Comparison of ENCODE assay signal across 10 mouse cellular contexts in the genomic region with DNA sequence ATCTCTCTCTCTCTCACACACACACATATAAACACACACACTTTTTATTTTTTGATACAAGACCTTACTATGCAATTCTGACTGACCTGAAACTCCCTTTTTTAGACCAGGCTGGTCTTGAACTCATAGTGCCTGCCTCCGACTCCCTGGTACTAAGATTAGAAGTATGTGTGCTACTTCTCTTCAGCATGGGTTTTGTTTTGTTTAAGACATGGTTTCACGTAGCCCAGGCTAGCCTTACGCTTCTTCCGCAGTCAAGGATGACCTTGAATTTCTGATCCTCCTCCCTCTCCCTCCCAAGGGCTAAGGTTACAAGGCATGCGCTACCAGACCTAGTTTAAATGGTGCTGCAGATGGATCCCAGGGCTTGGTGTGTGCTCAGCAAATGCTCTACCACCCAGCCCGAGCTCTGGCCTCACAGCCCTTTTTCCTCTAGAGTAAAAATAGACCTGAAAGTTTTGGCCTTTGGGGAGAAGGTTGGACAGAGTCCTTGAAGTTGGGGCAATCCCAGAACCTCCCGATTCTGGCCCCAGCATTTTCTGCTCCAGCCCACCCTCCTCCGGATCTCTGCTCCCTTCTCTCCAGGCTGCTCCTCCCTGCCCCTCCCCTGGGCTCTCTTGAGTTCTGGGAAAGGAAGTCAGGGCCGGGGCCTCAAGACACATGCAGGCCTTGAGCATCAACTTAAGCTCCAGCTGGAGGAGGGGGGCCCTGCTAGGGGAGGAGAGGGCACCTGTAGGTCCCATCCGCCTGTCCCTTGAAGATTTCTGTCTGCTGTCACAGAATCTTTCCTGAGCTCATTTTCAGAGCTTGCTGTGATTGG. TPM values are rescaled to one million over a fixed set of nuclear protein-coding genes. Genes with fewer than 3 reads are reported as not detected.
A peak's percentile ranks its signal among the peaks of the same experiment; 100 is the strongest.
DNase-seq lines count a peak whose midpoint lies in the region; ATAC-seq and TF ChIP-seq lines count a peak whose summit lies in the region.
"Had no signal": no experiment of that assay in that cellular context is flagged by ENCODE, and none has a peak within 500 bp of the region (broad histone marks: within the 10 kb centered on the region; RNA-seq: fewer than 3 reads in every experiment).

No protein-coding gene starts in this region.

- ATAC-seq in hindbrain, embryonic 12.5 days (ENCODE audit: low FRiP score) = no peak
- ATAC-seq in hindbrain, embryonic 14.5 days (ENCODE audit: low FRiP score) = no peak

- TF ChIP-seq CTCF in small intestine, adult 2 months (IDR thresholded peaks at IDR 0.05; ENCODE audit: extremely low read depth, insufficient read length, insufficient replicate concordance, low read depth, low read length) = no peak

- no peak overlapping the region for H3K4me3 ChIP-seq in hindbrain, embryonic 12.5 days
- no peak overlapping the region for H3K4me3 ChIP-seq in hindbrain, embryonic 14.5 days (replicated peaks; ENCODE audit: low read length)
- no peak overlapping the region for H3K4me3 ChIP-seq in small intestine, adult 2 months (ENCODE audit: low read depth, low read length)
- H3K4me3 ChIP-seq: neural tube, embryonic 13.5 days had no signal

- peaks cover 15% of the 10 kb centered on the region for H3K4me1 ChIP-seq in hindbrain, embryonic 12.5 days
- no peaks in the 10 kb centered on the region for H3K4me1 ChIP-seq in hindbrain, embryonic 14.5 days (replicated peaks; ENCODE audit: control insufficient read depth, insufficient read depth, low read length)
- peaks cover 15% of the 10 kb centered on the region; the same call in 1 of the 2 replicates for H3K4me1 ChIP-seq in small intestine, adult 2 months (ENCODE audit: control insufficient read depth, insufficient read depth, insufficient read length, low read length)

- TF ChIP-seq POLR2A in small intestine, adult 2 months (IDR thresholded peaks at IDR 0.05; ENCODE audit: low read depth, low read length) = no peak

- H3K4me2 ChIP-seq in hindbrain, embryonic 12.5 days (replicated peaks) = no peak overlapping the region
- no peak overlapping the region for H3K4me2 ChIP-seq in hindbrain, embryonic 14.5 days (replicated peaks)
- H3K4me2 ChIP-seq: neural tube, embryonic 13.5 days had no signal

- no peaks in the 10 kb centered on the region for H3K27me3 ChIP-seq in hindbrain, embryonic 12.5 days
- no peaks in the 10 kb centered on the region for H3K27me3 ChIP-seq in hindbrain, embryonic 14.5 days (ENCODE audit: control insufficient read depth, insufficient read depth, low read length)
- no peaks in the 10 kb centered on the region for H3K27me3 ChIP-seq in small intestine, adult 2 months (ENCODE audit: control insufficient read depth, insufficient read depth, low read length)
- H3K27me3 ChIP-seq: neural tube, embryonic 13.5 days had no signal

- no peak overlapping the region for H3K27ac ChIP-seq in hindbrain, embryonic 12.5 days
- no peak overlapping the region for H3K27ac ChIP-seq in hindbrain, embryonic 14.5 days
- H3K27ac ChIP-seq in small intestine, adult 2 months (ENCODE audit: insufficient read depth, low read depth, low read length) = peak overlapping the region; percentile 24; the same call in 1 of the 2 replicates
- H3K27ac ChIP-seq: neural tube, embryonic 13.5 days had no signal

- intact Hi-C loops in heart, postnatal 25 days (cut with DNase I) = loop anchor here (2.0 to 5.0 kb wide), 2 partner anchors 82 to 179 kb away; a partner anchor contains a TSS

- 0 out of 2 replicates have a peak overlapping the region, but pooled peaks have one; percentile 4 for H3K9ac ChIP-seq in hindbrain, embryonic 12.5 days
- no peak overlapping the region for H3K9ac ChIP-seq in hindbrain, embryonic 14.5 days
- H3K9ac ChIP-seq: neural tube, embryonic 13.5 days had no signal

- H3K9me3 ChIP-seq in hindbrain, embryonic 12.5 days (replicated peaks) = no peaks in the 10 kb centered on the region
- no peaks in the 10 kb centered on the region for H3K9me3 ChIP-seq in hindbrain, embryonic 14.5 days (ENCODE audit: control insufficient read depth, low read length)
- H3K9me3 ChIP-seq: neural tube, embryonic 13.5 days had no signal

- no peaks in the 10 kb centered on the region for H3K36me3 ChIP-seq in hindbrain, embryonic 12.5 days
- H3K36me3 ChIP-seq in hindbrain, embryonic 14.5 days (replicated peaks; ENCODE audit: control insufficient read depth, insufficient read depth) = no peaks in the 10 kb centered on the region
- no peaks in the 10 kb centered on the region for H3K36me3 ChIP-seq in small intestine, adult 2 months (ENCODE audit: control insufficient read depth, insufficient read depth, low read length)
- H3K36me3 ChIP-seq: neural tube, embryonic 13.5 days had no signal

- 73% methylated on average over 10 of the region's 10 CpGs for WGBS in hindbrain, embryonic 12.5 days
- 78% methylated on average over 10 of the region's 10 CpGs for WGBS in hindbrain, embryonic 14.5 days
- WGBS in small intestine, adult 2 months = 76% methylated on average over 10 of the region's 10 CpGs

- DNase-seq in hindbrain, embryonic 14.5 days (ENCODE audit: low spot score) = no peak
- DNase-seq in adipocyte (ENCODE audit: low spot score) = peak; percentile 27
- peak; percentile 48 for DNase-seq in heart, postnatal 25 days (ENCODE audit: low spot score)
- DNase-seq in left cerebral cortex, adult 18-20 months (ENCODE audit: low spot score in 2 of 2) = no peak
- no peak for DNase-seq in cerebellum, adult 9-10 months
- no peak for DNase-seq in spleen, adult 18-20 months
- DNase-seq: cerebellum, adult 9-11 months had no signal

RNA-seq across cellular contexts. Expression of a gene that starts 8.3 kb away (rescaled TPM):
- 177 and 179 TPM in 2 replicates for polyA plus RNA-seq in hindbrain, embryonic 12.5 days (2016; fragmentation: Nextera tagmentation; extraction: Ambion mirVana)
- polyA plus RNA-seq in hindbrain, embryonic 14.5 days (2014; fragmentation: Nextera tagmentation; extraction: Ambion mirVana) = 78.9 and 80.3 TPM in 2 replicates
- 10 to 100 TPM; 75.6 to 87.9 TPM for total RNA-seq in heart, postnatal 25 days (2021)
- polyA plus RNA-seq in small intestine, adult 2 months (2012; rRNA removed) = 49.9 and 54.9 TPM in 2 replicates
- total RNA-seq in left cerebral cortex, adult 18-20 months (2021) = 10 to 100 TPM; 33.6 to 40.7 TPM

RNA-seq across cellular contexts. Expression of a gene that starts 11.1 kb away (rescaled TPM):
- 27.5 and 29.5 TPM in 2 replicates for polyA plus RNA-seq in hindbrain, embryonic 12.5 days (2016; fragmentation: Nextera tagmentation; extraction: Ambion mirVana)
- polyA plus RNA-seq in hindbrain, embryonic 14.5 days (2014; fragmentation: Nextera tagmentation; extraction: Ambion mirVana) = 16.4 and 16.9 TPM in 2 replicates
- 10 to 100 TPM in 1 of 2 experiments, 1 to 10 TPM in 1; 10.0 to 11.4 TPM for total RNA-seq in heart, postnatal 25 days (2021)
- 6.2 and 13.3 TPM in 2 replicates for polyA plus RNA-seq in small intestine, adult 2 months (2012; rRNA removed)
- 10 to 100 TPM; 16.8 to 19.1 TPM for total RNA-seq in left cerebral cortex, adult 18-20 months (2021)

Comparison
In these comparisons a context has a peak if more than half of its experiments do, and no peak if none do; other contexts are left out.
1. DNase-seq: peak in adipocyte (single experiment) and heart, postnatal 25 days (single experiment); none in hindbrain, embryonic 14.5 days (single experiment), left cerebral cortex, adult 18-20 months (0 of 2), cerebellum, adult 9-10 months (single experiment) and spleen, adult 18-20 months (0 of 2).